Mouse (Mus musculus): ENCODE results near the gene Smarcb1. TPM values are rescaled to one million over a fixed set of nuclear protein-coding genes. Genes with fewer than 3 reads are reported as not detected.
A peak's percentile ranks its signal among the peaks of the same experiment; 100 is the strongest.

Gene Smarcb1
- total RNA-seq, 2 experiments from 2014 or later = 72.0 to 86.5 TPM

DNA sequence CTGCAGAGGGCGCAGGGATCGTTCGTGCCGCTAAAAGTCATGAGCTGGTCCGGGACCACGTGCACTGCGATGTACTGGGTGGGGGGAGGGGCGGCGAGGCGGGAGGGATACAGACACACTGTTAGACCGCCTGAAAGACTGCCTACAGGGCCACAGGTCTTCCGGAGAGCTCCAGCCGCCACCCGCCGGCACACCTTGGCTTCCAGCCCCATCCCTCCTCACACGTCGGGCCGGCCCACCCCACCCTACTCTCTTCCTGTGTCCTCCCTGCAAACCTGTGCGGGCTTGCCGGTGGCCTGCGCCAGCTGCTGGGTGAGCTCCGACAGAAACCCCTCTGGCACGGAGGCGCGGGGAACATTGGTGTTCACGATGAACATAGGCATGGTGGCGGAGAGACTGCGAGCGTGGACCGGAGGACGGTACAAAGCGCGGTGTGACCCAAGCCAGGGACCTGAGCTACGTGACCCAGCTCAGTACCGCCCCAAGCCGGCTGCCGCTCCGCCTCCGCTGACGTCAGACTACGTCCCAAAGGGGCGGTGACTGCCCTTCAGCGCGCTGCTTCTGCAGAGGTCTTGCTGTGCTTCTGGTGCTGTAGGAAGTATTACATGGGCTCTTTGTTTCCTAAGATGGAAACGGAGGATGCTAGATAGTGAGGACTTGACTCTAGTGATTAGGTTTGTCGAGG lies 61.5 kb downstream of the Smarcb1 start, which contains the start of gene Mif:
TSS of gene Mif (minus strand) at position 455 of the 685 bp plus-strand sequence.
- peak; percentile 95 for ATAC-seq (replicated peaks; ENCODE audit: poor library complexity)

DNA sequence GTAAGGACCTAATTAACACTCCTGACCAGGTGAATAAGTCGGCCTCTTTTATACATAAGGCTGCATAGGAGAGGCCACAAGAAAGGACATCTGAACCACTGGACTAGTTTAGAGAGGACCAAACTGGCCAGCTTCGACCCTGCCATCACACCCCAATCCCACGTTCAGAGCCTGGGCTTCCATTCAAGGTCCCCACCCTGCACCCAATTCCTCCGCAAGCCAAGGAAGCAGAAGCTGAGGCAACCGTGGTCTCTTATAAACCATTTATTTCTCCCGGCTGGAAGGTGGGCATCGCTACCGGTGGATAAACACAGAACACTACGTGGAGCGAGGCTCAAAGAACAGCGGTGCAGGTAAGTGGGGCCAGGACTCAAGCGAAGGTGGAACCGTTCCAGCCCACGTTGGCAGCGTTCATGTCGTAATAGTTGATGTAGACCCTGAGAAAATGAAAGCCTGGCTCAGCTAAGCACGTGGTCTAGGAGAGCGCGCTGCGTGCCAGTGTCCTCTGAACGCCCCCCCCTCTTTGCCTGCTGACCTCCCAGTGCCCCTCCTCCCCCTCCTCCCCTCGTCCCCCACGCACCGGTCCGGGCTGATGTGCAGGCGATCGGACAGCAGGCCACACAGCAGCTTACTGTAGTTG lies 62.2 kb downstream of the Smarcb1 start:
- peak; percentile 43 for ATAC-seq (replicated peaks; ENCODE audit: poor library complexity)

DNA sequence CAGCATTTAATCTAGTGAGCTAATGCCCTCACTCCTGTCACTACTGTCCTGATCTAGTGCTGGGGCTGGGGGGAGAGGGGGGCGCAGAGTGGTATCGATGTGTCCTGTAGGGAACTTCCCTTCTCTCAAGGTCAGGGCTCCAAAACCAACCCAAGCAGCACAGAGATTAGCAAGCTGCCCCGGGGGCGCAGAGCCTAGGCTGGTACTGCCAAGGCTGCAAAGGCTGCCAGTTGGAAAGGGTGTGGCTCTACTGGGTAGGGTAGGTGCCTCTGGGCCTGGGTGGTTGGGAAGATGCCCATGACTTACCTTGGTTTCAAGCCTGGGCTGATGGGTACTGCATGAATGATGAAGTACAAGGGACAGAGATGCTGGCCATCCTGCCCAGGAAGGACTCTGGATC lies 63.8 kb downstream of the Smarcb1 start:
- ATAC-seq (replicated peaks; ENCODE audit: poor library complexity) = no peak

DNA sequence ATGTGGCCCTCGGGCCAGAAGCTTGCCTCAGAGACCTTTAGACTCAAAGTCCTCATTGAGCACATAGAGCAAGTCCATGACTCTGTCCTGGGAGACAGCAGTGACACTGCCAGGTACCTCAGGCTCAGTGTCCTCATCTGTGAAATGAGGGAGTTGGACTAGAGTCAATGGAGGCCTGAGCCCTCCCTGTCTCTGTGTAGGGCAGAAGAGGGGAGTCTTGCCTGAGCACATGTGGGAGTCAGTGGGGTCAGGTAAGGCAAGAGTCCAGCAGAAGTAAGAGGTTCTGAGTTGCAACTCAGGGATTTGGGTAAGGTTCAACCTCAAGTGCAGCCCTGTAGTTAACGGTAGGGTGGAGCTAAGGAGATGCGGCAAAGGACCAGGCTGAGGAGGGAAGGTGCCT lies 64.4 kb downstream of the Smarcb1 start:
- ATAC-seq (replicated peaks; ENCODE audit: poor library complexity) = no peak

DNA sequence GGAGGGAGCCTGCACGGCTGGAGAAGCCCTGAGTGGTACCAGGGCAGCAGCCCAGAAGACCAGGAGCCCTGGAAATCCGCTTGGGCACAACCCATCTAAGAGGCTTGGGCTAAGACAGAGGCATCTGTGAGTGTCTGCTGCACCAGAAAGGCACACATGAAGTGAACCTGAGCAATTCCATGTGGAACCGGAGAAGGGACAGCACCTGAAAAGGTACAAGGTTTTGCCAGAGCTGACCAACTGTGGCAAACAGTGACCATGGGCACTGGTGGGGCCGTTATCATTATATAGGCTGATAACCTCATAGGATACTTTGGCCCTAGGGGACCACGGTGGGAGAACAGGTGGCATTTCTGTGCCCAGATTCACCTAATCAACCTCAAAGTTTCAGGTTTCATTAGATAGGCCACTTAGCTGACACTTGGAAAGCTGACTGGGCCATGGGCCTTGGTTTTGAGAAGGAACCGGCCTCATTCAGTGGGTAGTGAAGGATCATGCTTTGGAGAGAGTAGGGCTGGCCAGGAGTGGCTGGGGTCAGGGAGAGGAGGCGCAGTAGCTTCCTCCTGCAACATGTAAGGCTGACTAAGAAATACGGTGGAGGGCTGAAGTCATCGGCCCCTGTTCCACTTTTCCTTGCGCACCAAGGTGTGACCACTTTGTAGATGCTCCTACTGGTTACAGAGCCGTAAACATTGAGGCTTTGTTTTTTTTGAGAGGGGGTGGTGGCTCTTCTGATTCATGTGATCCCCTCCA lies 65.1 kb downstream of the Smarcb1 start:
- no peak for ATAC-seq (replicated peaks; ENCODE audit: poor library complexity)

DNA sequence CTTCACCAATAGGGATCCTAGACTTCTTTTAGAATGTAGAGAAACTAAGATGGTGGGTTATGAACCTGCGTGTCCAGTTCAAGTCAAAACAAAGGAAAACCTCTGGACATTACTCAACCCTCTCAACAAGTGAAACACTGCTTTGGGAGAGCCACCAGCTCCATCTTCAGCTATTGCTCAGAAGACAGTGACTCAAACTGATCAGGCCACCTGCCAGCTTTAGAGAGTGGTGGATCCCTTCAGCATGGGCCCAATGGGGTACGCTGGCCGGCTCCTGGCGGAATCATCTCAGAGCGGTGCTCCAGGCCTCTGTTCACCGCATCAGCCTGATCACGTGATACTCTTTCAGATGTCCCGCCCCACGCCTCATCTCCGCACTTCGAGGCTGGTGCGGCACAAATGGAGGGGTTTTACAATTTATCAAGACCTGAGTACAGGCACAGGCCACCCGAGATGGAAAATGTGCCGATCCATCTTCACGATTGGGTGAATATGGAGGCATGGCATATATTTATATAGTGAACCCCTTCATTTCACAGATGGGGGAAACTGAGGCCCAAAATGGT lies 65.9 kb downstream of the Smarcb1 start:
- no peak for ATAC-seq (replicated peaks; ENCODE audit: poor library complexity)

DNA sequence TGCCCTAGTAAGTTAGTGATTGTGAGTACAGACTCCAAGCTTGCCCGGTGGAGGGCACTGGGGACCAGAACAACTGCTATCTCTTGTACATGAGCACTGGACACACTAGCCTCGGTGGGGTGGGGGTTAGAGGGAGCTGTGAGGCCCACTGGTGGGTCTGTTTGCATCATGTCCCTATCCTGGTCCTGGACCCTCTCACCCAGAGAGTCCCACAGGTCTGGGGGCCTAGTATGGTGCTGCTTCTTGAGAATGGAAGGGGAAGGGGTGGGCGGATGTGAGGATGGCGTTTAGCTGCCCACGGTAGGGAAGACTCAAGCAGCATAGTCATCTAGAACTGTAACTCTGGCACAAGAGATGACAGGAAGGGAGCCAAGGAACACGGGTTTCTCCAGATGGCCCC lies 66.6 kb downstream of the Smarcb1 start:
- ATAC-seq (replicated peaks; ENCODE audit: poor library complexity) = no peak

DNA sequence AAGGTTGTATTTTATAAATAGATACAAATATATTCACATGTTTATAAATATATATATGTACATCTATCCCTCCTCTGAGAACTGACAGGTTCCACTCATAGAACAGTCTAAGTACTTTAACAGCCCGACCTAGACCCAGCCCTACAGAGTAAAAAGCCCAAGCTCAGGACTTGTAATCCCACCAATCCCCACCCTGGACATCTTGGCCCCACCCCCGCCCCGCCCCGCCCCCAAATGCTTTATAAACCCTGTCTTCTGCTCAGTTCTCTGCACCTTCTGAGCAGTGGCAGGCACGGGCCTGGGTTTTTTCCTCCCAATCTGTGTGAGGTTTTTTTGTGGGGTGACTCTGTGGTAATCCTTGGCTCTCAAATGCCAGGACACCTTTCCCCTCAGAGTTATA lies 67.3 kb downstream of the Smarcb1 start:
- ATAC-seq (replicated peaks; ENCODE audit: poor library complexity) = no peak

DNA sequence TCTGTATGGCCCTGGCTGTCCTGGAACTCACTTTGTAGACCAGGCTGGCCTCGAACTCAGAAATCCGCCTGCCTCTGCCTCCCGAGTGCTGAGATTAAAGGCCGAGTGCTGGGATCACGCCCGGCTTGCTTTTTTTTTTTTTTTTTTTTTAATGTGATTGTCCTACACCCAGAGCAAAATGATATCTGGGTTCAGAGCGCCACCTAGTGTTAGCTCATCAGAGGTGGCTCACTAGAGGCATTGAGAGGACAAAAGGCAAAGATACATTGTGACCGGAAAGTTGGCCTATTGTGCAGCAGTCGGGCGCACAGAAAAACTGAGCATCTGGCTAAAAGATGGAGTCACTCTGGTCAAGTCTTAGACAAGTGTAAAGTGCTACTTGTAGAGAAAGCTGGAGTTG lies 68.0 kb downstream of the Smarcb1 start:
- ATAC-seq (replicated peaks; ENCODE audit: poor library complexity) = peak; percentile 89

DNA sequence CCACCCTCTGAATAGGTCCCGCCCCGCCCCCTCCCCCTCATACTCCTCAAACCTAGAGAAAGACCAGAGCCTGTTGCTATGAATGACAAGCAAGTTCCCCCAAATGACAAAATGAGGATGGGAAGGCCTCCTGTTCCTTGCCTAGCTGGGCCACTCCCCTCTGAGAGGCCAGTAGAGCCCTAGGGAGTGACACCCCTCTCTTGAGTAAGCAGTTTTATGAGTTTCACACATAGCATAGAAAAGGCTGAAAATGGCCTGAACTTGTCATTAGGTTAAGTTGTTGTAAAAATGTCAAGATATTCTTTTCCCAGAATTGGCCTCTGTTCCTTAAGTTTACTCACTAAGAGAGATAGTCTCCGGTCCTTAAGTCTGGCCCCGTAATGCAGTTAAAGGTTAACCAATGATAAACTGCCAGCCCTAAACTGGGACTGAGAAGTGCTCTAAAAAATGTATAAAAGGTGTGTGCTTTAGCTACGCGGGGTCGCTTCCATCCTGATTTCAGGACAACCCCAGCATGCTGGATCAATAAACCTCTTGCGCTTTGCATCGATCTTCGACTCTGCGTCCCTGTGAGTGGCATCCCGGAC lies 68.8 kb downstream of the Smarcb1 start:
- no peak for ATAC-seq (replicated peaks; ENCODE audit: poor library complexity)

DNA sequence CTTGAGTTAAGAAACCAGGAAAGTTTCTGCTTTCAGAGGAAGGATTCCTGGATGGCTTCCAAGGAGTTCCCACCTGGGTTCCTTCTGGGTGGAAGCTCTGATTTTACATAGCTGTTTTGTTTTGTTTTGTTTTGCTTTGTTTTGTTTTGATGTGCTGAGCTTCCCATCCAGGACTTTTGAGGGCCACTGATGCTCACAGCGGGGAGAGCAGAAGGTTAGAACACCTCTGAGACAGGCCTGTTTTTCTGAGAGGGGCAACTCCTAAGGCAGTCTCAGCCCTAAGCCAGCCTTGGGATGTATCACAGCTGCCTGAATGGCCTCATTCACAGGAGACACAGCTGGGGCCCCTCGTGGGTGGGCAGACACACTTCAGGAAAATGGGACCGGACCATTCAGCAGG lies 69.7 kb downstream of the Smarcb1 start:
- no peak for ATAC-seq (replicated peaks; ENCODE audit: poor library complexity)

DNA sequence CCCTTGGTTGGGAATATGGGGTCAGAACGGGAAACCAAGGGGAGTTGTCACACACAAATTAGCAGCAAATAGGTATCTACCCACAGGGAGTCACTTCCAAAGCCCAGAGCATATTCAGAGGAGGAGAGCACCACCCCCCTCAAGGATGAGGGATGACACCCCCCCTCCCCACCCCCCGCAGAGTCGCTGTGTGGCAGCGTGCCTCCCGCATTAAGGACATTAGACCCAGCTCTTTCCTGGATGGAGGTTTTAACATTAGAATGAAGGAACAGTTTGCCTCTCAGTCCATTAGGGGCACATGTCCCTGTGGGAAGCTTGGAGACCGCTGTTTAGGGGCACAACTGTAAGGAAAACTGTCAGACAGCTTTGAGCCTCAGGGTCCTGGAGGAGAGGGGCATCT lies 70.3 kb downstream of the Smarcb1 start:
- ATAC-seq (replicated peaks; ENCODE audit: poor library complexity) = no peak

DNA sequence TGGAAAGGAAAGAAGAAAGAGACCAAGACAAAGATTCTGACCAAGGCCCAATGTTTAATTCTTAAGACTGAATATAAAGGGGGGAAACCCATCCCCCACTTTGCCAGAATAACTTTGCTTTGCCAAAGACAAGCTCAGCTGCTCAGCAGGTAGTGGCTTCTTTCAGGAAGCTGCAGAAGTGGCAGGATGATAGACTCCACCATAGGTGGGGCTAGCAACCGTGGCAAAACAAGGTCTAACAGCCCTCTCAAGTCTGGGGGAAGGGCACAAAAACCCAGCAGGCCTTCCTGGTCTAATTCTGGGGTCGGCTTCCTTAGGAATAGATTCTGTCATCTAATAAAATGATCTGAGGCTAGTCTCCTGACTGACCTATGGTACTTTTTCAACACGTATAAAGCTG lies 73.0 kb downstream of the Smarcb1 start:
- ATAC-seq (replicated peaks; ENCODE audit: poor library complexity) = no peak

Other genes with a start within 250 kb of the Smarcb1 start
- 32.0 and 36.5 TPM in 2 replicates for gene Cabin1, start 157.3 kb downstream of the Smarcb1 start, total RNA-seq (2015)
- gene Cabin1, start 157.3 kb downstream of the Smarcb1 start, total RNA-seq (2017) = 29.6 and 37.8 TPM in 2 replicates
- 51.7 and 60.3 TPM in 2 replicates for gene Ddt, start 148.2 kb downstream of the Smarcb1 start, total RNA-seq (2015)
- gene Ddt, start 148.2 kb downstream of the Smarcb1 start, total RNA-seq (2017) = 54.4 and 60.1 TPM in 2 replicates
- gene Gm20441, start 140.7 kb downstream of the Smarcb1 start, total RNA-seq (2015) = not detected in 2 replicates
- gene Gm20441, start 140.7 kb downstream of the Smarcb1 start, total RNA-seq (2017) = not detected in 2 replicates
- 4.9 and 5.5 TPM in 2 replicates for gene Gstt3, start 140.2 kb downstream of the Smarcb1 start, total RNA-seq (2015)
- 3.2 and 4.7 TPM in 2 replicates for gene Gstt3, start 140.2 kb downstream of the Smarcb1 start, total RNA-seq (2017)
- gene Gstt1, start 123.0 kb downstream of the Smarcb1 start, total RNA-seq (2015) = not detected in 2 replicates
- gene Gstt1, start 123.0 kb downstream of the Smarcb1 start, total RNA-seq (2017) = 2.3 TPM in 1 of 2 replicates, not detected in the other
- not detected in 2 replicates for gene Gstt4, start 99.1 kb downstream of the Smarcb1 start, total RNA-seq (2015)
- not detected in 2 replicates for gene Gstt4, start 99.1 kb downstream of the Smarcb1 start, total RNA-seq (2017)
- gene Gstt2, start 84.2 kb downstream of the Smarcb1 start, total RNA-seq (2015) = 23.8 and 24.1 TPM in 2 replicates
- 14.2 and 21.6 TPM in 2 replicates for gene Gstt2, start 84.2 kb downstream of the Smarcb1 start, total RNA-seq (2017)
- 477 and 576 TPM in 2 replicates for gene Mif, start 61.4 kb downstream of the Smarcb1 start, total RNA-seq (2015)
- gene Mif, start 61.4 kb downstream of the Smarcb1 start, total RNA-seq (2017) = 746 and 790 TPM in 2 replicates
- gene Derl3, start 28.2 kb downstream of the Smarcb1 start, total RNA-seq (2015) = 0.54 and 0.64 TPM in 2 replicates
- 0.95 and 2.2 TPM in 2 replicates for gene Derl3, start 28.2 kb downstream of the Smarcb1 start, total RNA-seq (2017)
- 54.0 and 55.0 TPM in 2 replicates for gene Chchd10, start 11.5 kb upstream of the Smarcb1 start, total RNA-seq (2015)
- gene Chchd10, start 11.5 kb upstream of the Smarcb1 start, total RNA-seq (2017) = 33.1 and 34.4 TPM in 2 replicates
- 0.57 TPM in 1 of 2 replicates, not detected in the other for gene Mmp11, start 14.9 kb upstream of the Smarcb1 start, total RNA-seq (2015)
- gene Mmp11, start 14.9 kb upstream of the Smarcb1 start, total RNA-seq (2017) = 10.1 TPM in 1 of 2 replicates, not detected in the other
- gene Gm867, start 19.1 kb upstream of the Smarcb1 start, total RNA-seq (2015) = not detected in 2 replicates
- gene Gm867, start 19.1 kb upstream of the Smarcb1 start, total RNA-seq (2017) = not detected in 2 replicates
- gene Vpreb3, start 21.4 kb upstream of the Smarcb1 start, total RNA-seq (2015) = 1.5 TPM in 1 of 2 replicates, not detected in the other
- gene Vpreb3, start 21.4 kb upstream of the Smarcb1 start, total RNA-seq (2017) = not detected in 2 replicates
- gene Gm5134, start 32.9 kb upstream of the Smarcb1 start, total RNA-seq (2015) = 0.35 and 0.66 TPM in 2 replicates
- gene Gm5134, start 32.9 kb upstream of the Smarcb1 start, total RNA-seq (2017) = 0.78 and 0.79 TPM in 2 replicates
- gene Zfp280b, start 111.0 kb upstream of the Smarcb1 start, total RNA-seq (2015) = 7.4 and 8.7 TPM in 2 replicates
- 5.7 and 8.0 TPM in 2 replicates for gene Zfp280b, start 111.0 kb upstream of the Smarcb1 start, total RNA-seq (2017)
- gene Slc5a4b, start 189.3 kb upstream of the Smarcb1 start, total RNA-seq (2015) = not detected in 2 replicates
- gene Slc5a4b, start 189.3 kb upstream of the Smarcb1 start, total RNA-seq (2017) = not detected in 2 replicates
- not detected in 2 replicates for gene Slc5a4a, start 225.8 kb upstream of the Smarcb1 start, total RNA-seq (2015)
- not detected in 2 replicates for gene Slc5a4a, start 225.8 kb upstream of the Smarcb1 start, total RNA-seq (2017)

Measured in megakaryocyte progenitor cell, adult 5-6 weeks (primary cell).